ENCODE assay signal across 15 mouse cellular contexts in genomic region chr2:105414309-105414708, GRCm38 (mm10).
"Had no signal": no experiment of that assay in that cellular context is flagged by ENCODE, and none has a peak within 500 bp of the region (broad histone marks: within the 10 kb centered on the region; RNA-seq: fewer than 3 reads in every experiment).

No protein-coding gene starts in this region.

- DNase-seq: kidney, adult 2 months; kidney, postnatal 25 days; layer of hippocampus, adult 9-11 months; lung, adult 2 months; lung, postnatal 4 days; retina, postnatal 1 day; right cerebral cortex, postnatal 4 days; spleen, adult 18-20 months; thymus, postnatal 4 days had no signal

- H3K27me3 ChIP-seq: neural tube, embryonic 13.5 days had no signal

- ATAC-seq: lung, postnatal 0 days; midbrain, embryonic 16.5 days had no signal

- H3K4me3 ChIP-seq: limb, embryonic 10.5 days; megakaryocyte, embryonic 14.5 days; midbrain, embryonic 12.5 days; neural tube, embryonic 13.5 days had no signal

- H3K36me3 ChIP-seq: limb, embryonic 10.5 days; midbrain, embryonic 12.5 days; neural tube, embryonic 13.5 days had no signal

- H3K4me2 ChIP-seq: midbrain, embryonic 12.5 days; neural tube, embryonic 13.5 days had no signal

- H3K9ac ChIP-seq: midbrain, embryonic 12.5 days; neural tube, embryonic 13.5 days had no signal

- H3K4me1 ChIP-seq: megakaryocyte, embryonic 14.5 days had no signal

- H3K9me3 ChIP-seq: limb, embryonic 10.5 days; megakaryocyte, embryonic 14.5 days; midbrain, embryonic 12.5 days; neural tube, embryonic 13.5 days had no signal

- H3K27ac ChIP-seq: limb, embryonic 10.5 days; midbrain, embryonic 12.5 days; neural tube, embryonic 13.5 days had no signal
